Comparison of ENCODE assay signal across 9 mouse cellular contexts in genomic region chr5:81023923-81024715, GRCm38 (mm10). TPM values are rescaled to one million over a fixed set of nuclear protein-coding genes. Genes with fewer than 3 reads are reported as not detected.
A peak's percentile ranks its signal among the peaks of the same experiment; 100 is the strongest.
DNase-seq lines count a peak whose midpoint lies in the region; ATAC-seq and TF ChIP-seq lines count a peak whose summit lies in the region.
"Had no signal": no experiment of that assay in that cellular context is flagged by ENCODE, and none has a peak within 500 bp of the region (broad histone marks: within the 10 kb centered on the region; RNA-seq: fewer than 3 reads in every experiment).

No protein-coding gene starts in this region.

- H3K27me3 ChIP-seq in kidney, embryonic 15.5 days = no peaks in the 10 kb centered on the region
- H3K27me3 ChIP-seq in forebrain, embryonic 14.5 days (replicated peaks; ENCODE audit: control insufficient read depth, insufficient read depth, low read length) = peaks cover 10% of the 10 kb centered on the region
- no peaks in the 10 kb centered on the region for H3K27me3 ChIP-seq in hindbrain, postnatal 0 days (ENCODE audit: insufficient read depth, low read length)
- no peaks in the 10 kb centered on the region for H3K27me3 ChIP-seq in midbrain, embryonic 14.5 days (ENCODE audit: control insufficient read depth, insufficient read depth, low read length)

- H3K4me1 ChIP-seq in kidney, embryonic 15.5 days = peaks cover 28% of the 10 kb centered on the region
- H3K4me1 ChIP-seq in forebrain, embryonic 14.5 days (ENCODE audit: control insufficient read depth, insufficient read depth, low read length) = peaks cover 9% of the 10 kb centered on the region
- H3K4me1 ChIP-seq in hindbrain, postnatal 0 days (ENCODE audit: insufficient read depth, low read length) = no peaks in the 10 kb centered on the region; the same call in 1 of the 2 replicates
- H3K4me1 ChIP-seq in midbrain, embryonic 14.5 days (ENCODE audit: control insufficient read depth, insufficient read depth, low read length) = peaks cover 31% of the 10 kb centered on the region

- no peaks in the 10 kb centered on the region for H3K36me3 ChIP-seq in kidney, embryonic 15.5 days
- no peaks in the 10 kb centered on the region for H3K36me3 ChIP-seq in forebrain, embryonic 14.5 days (ENCODE audit: control insufficient read depth, insufficient read depth, low read length)
- H3K36me3 ChIP-seq in hindbrain, postnatal 0 days (ENCODE audit: insufficient read depth, low read length) = no peaks in the 10 kb centered on the region
- H3K36me3 ChIP-seq in midbrain, embryonic 14.5 days (ENCODE audit: control insufficient read depth, insufficient read depth, low read length) = no peaks in the 10 kb centered on the region

- 46% methylated on average over 17 of the region's 17 CpGs for WGBS in kidney, embryonic 15.5 days
- 58% methylated on average over 17 of the region's 17 CpGs for WGBS in forebrain, embryonic 14.5 days
- 17% methylated on average over 17 of the region's 17 CpGs for WGBS in hindbrain, postnatal 0 days
- WGBS in midbrain, embryonic 14.5 days = 22% methylated on average over 17 of the region's 17 CpGs

- no peak for TF ChIP-seq CTCF in hindbrain, postnatal 0 days (IDR thresholded peaks at IDR 0.05; ENCODE audit: low read depth)

- H3K4me2 ChIP-seq in kidney, embryonic 15.5 days = peak overlapping the region; percentile 43
- H3K4me2 ChIP-seq in forebrain, embryonic 14.5 days (ENCODE audit: low read length) = peak overlapping the region; percentile 74
- peak overlapping the region; percentile 74 for H3K4me2 ChIP-seq in hindbrain, postnatal 0 days (ENCODE audit: low read depth, low read length)
- peak overlapping the region; percentile 69 for H3K4me2 ChIP-seq in midbrain, embryonic 14.5 days (ENCODE audit: low read length)

- H3K4me3 ChIP-seq in kidney, embryonic 15.5 days (replicated peaks) = peak overlapping the region; percentile 13; the same call in 1 of the 2 replicates
- peak overlapping the region; percentile 68 for H3K4me3 ChIP-seq in forebrain, embryonic 14.5 days (ENCODE audit: low read depth, low read length)
- peak overlapping the region; percentile 86 for H3K4me3 ChIP-seq in hindbrain, postnatal 0 days (ENCODE audit: low read length)
- peak overlapping the region; percentile 61 for H3K4me3 ChIP-seq in midbrain, embryonic 14.5 days (replicated peaks; ENCODE audit: low read depth, low read length)
- H3K4me3 ChIP-seq: erythroblast, embryonic 14.5 days had no signal

- no peak for DNase-seq in kidney, postnatal 14 days
- peak; percentile 21 for DNase-seq in forebrain, embryonic 14.5 days (ENCODE audit: low spot score)
- peak; percentile 29 for DNase-seq in hindbrain, postnatal 0 days (ENCODE audit: low spot score)
- DNase-seq in midbrain, embryonic 14.5 days = peak; percentile 52
- no peak for DNase-seq in B cell, adult 2 months
- no peak for DNase-seq in spleen, postnatal 14 days (ENCODE audit: low spot score in 2 of 2)
- DNase-seq in yolk sac, embryonic 10.5 days (ENCODE audit: low spot score) = no peak

- H3K9me3 ChIP-seq in kidney, embryonic 15.5 days (replicated peaks) = no peaks in the 10 kb centered on the region
- H3K9me3 ChIP-seq in forebrain, embryonic 14.5 days (replicated peaks; ENCODE audit: control insufficient read depth, low read length) = no peaks in the 10 kb centered on the region
- H3K9me3 ChIP-seq in hindbrain, postnatal 0 days (ENCODE audit: low read length) = no peaks in the 10 kb centered on the region
- no peaks in the 10 kb centered on the region for H3K9me3 ChIP-seq in midbrain, embryonic 14.5 days (ENCODE audit: control insufficient read depth, low read length)

- no peak overlapping the region for H3K27ac ChIP-seq in kidney, embryonic 15.5 days
- no peak overlapping the region for H3K27ac ChIP-seq in forebrain, embryonic 14.5 days (ENCODE audit: low read depth, low read length)
- no peak overlapping the region for H3K27ac ChIP-seq in hindbrain, postnatal 0 days
- no peak overlapping the region for H3K27ac ChIP-seq in midbrain, embryonic 14.5 days (replicated peaks; ENCODE audit: low read depth, low read length)

- ATAC-seq in kidney, embryonic 15.5 days (replicated peaks; ENCODE audit: low FRiP score) = no peak
- ATAC-seq in forebrain, embryonic 14.5 days = no peak
- ATAC-seq in hindbrain, postnatal 0 days = no peak
- ATAC-seq in midbrain, embryonic 14.5 days (ENCODE audit: low FRiP score, low TSS enrichment) = no peak

- no peak overlapping the region for H3K9ac ChIP-seq in kidney, embryonic 15.5 days
- peak overlapping the region; percentile 32; the same call in 1 of the 2 replicates for H3K9ac ChIP-seq in forebrain, embryonic 14.5 days (ENCODE audit: low read length)
- H3K9ac ChIP-seq in hindbrain, postnatal 0 days (replicated peaks; ENCODE audit: low read length) = peak overlapping the region; percentile 33; the same call in 1 of the 2 replicates
- peak overlapping the region; percentile 39 for H3K9ac ChIP-seq in midbrain, embryonic 14.5 days (replicated peaks; ENCODE audit: low read length)

RNA-seq across cellular contexts. Expression of gene Adgrl3, which starts 4.2 kb away (rescaled TPM):
- 18.5 and 20.4 TPM in 2 replicates for polyA plus RNA-seq in kidney, embryonic 15.5 days (2015; fragmentation: Nextera tagmentation; extraction: Ambion mirVana)
- polyA plus RNA-seq in forebrain, embryonic 14.5 days (2014; fragmentation: Nextera tagmentation; extraction: Ambion mirVana) = 24.5 and 36.4 TPM in 2 replicates
- 186 and 196 TPM in 2 replicates for total RNA-seq in hindbrain, postnatal 0 days (2014; rRNA removed)
- 50.1 and 52.7 TPM in 2 replicates for polyA plus RNA-seq in hindbrain, postnatal 0 days (2015; fragmentation: Nextera tagmentation; extraction: Ambion mirVana)
- polyA plus RNA-seq in midbrain, embryonic 14.5 days (2014; fragmentation: Nextera tagmentation; extraction: Ambion mirVana) = 77.5 and 79.7 TPM in 2 replicates
- polyA plus RNA-seq: erythroblast, embryonic 14.5 days had no signal

Comparison
In these comparisons a context has a peak if more than half of its experiments do, and no peak if none do; other contexts are left out.
1. H3K4me3 ChIP-seq: peak in every context shown above with its lines; median percentile 86 in hindbrain, postnatal 0 days; 68 in forebrain, embryonic 14.5 days; 61 in midbrain, embryonic 14.5 days; 13 in kidney, embryonic 15.5 days.
2. DNase-seq: peak in forebrain, embryonic 14.5 days (single experiment), hindbrain, postnatal 0 days (single experiment) and midbrain, embryonic 14.5 days (single experiment); none in kidney, postnatal 14 days (single experiment), B cell, adult 2 months (0 of 2), spleen, postnatal 14 days (0 of 2) and yolk sac, embryonic 10.5 days (single experiment).
3. Peak in every context shown above with its lines, with median percentiles within 50 percentile points of each other: H3K4me2 ChIP-seq.